Mouse (Mus musculus) spleen, adult 12 weeks (tissue): ENCODE measurements around the gene Olfr582.

Experiments
- DNase-seq: peaks from one replicate; pipeline ENCODE4 v3.0.0; 2022; ENCODE audit warnings: low spot score

Olfr582 gene

DNA sequence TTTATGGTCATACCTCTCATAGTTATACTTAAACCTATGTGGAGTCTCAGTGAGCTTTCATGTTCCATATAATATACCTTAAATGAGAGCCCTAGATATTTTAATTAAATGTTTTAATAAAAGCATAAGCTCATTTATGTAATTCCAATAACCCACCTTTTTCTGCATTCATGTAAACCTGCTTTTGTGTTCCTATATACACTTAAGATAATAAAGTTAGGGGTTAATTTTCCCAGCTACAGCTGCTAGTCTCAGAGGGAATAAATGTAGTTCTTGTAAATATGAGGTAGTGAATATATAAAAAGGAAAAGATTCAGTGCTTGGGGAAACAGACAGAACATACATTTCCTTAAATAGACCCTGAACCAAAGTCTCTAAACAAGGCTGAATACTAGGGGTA lies at the start of gene Olfr582:
Gene Olfr582, plus strand, starts transcription at position 301 of the 400 bp plus-strand sequence.
- no peak for DNase-seq

DNA sequence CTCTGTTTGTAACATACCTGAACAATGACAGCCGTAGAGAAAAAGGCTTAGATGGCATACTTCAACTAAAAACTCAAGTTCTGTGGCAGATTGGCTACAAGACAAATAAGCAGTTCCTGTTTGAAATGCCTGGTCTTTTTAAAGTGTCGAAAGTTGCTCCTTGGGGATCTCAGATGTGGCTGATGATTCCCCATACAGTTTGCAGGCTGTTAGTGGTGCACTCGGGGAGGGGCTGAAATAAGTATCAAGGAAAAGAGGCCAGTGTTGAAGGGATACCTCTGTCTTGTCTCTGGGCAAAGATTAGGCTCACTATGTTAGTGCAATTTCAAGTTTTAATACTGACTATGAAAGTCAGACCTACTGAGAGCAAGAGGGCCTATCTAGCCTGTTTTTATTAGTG lies 48.6 kb upstream of the Olfr582 start, which contains the start of gene Olfr578:
Gene Olfr578, minus strand, starts transcription at position 101 of the 400 bp plus-strand sequence.
- DNase-seq, result no peak

DNA sequence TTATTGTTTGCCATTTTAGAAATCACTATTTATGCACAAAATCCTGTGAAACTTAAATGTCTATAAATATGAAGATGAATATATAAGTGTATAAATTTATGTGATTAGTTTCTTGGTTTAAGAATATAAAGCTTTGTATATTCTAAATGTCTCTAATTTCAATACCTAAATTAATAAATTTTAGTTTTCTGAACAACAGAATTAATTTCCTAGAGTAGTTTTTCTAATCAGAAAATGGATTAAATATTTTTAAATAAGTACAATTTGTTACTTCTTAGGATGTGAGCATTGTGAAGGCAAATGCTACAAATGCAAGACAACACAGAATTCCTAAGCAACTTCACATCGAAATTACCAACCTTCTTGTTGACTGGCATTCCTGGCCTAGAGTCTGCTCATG lies 13.2 kb downstream of the Olfr582 start, which contains the start of gene Olfr583:
Gene Olfr583, plus strand, starts transcription at position 301 of the 400 bp plus-strand sequence.
- DNase-seq, result no peak

DNA sequence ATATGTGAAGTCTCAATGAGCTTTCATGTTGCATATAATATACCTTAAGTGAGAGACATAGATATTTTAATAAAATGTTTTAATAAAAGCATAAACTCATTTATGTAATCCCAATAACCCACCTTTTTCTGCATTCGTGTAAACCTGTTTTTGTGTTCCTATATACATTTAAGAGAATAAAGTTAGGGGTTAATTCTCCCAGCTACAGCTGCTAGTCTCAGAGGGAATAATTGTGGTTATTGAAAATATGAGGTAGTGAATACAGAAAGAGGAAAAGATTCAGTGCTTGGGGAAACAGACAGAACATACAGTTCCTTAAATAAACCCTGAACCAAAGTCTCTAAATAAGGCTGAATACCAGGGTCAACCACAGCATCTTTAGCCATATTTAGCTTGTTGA lies 43.8 kb downstream of the Olfr582 start, which contains the start of gene Olfr584:
Gene Olfr584, plus strand, starts transcription at position 301 of the 400 bp plus-strand sequence.
- DNase-seq, result no peak
